Mouse (Mus musculus) hindbrain, embryonic 10.5 days (tissue): ENCODE data around the gene Nap1l5. TPM values are rescaled to one million over a fixed set of nuclear protein-coding genes. Genes with fewer than 3 reads are reported as not detected.

Experiments
- DNase-seq: peaks from one replicate; pipeline ENCODE4 v3.0.0-alpha.2; 2017; ENCODE audit warnings: low spot score
- H3K27ac ChIP-seq: fragments of 300-500 bp; sonication (generic); 2 replicates; pipeline ENCODE4 v1.5.1; 2016; ENCODE audit warnings: mild to moderate bottlenecking, moderate library complexity
- H3K27me3 ChIP-seq: fragments of 300-500 bp; sonication (generic); 2 replicates; pipeline ENCODE4 v1.6.1; 2016; ENCODE audit warnings: mild to moderate bottlenecking; ENCODE audit not compliant: poor library complexity, insufficient read depth, severe bottlenecking
- H3K36me3 ChIP-seq: fragments of 300-500 bp; sonication (generic); 2 replicates; pipeline ENCODE4 v1.6.1; 2016; ENCODE audit warnings: mild to moderate bottlenecking, moderate library complexity
- H3K4me1 ChIP-seq: fragments of 300-500 bp; sonication (generic); replicated peaks from 2 replicates; pipeline ENCODE4 v1.6.1; 2016; ENCODE audit warnings: mild to moderate bottlenecking
- H3K4me3 ChIP-seq: fragments of 300-500 bp; sonication (generic); 2 replicates; pipeline ENCODE4 v1.5.1; 2016; ENCODE audit warnings: mild to moderate bottlenecking, moderate library complexity
- H3K9me3 ChIP-seq: fragments of 300-500 bp; sonication (generic); 2 replicates; pipeline ENCODE4 v1.6.1; 2016; ENCODE audit warnings: mild to moderate bottlenecking, moderate library complexity
- WGBS: fragments of 180-500 bp; shearing (Covaris S2); methylation state at CpG from one replicate; pipeline ENCODE4 v1.1.7; 2016; 5-methylcytosine and 5-hydroxymethylcytosine counted together
- polyA plus RNA-seq: library from polyadenylated mRNA; unstranded; fragments of >200 nt; fragmentation: Nextera tagmentation; extraction: Ambion mirVana; gene quantifications from 2 replicates; pipeline ENCODE4 v1.2.1, GENCODE M21; 2016

The Nap1l5 gene
- polyA plus RNA-seq = 7.5 and 20.1 TPM in 2 replicates

- H3K27ac ChIP-seq = peak within 1 kb of the TSS; percentile 17; the same call in 1 of the 2 replicates
- 52% methylated on average over 34 of the region's 34 CpGs for WGBS
Observed at GRCm38 (mm10) chr6:58906852-58907261, at the start of gene Nap1l5. Gene Nap1l5 (minus strand): TSS chr6:58907076.

GRCm38 (mm10) chr6:58951128-58951992, 44.5 kb upstream of the Nap1l5 start:
- WGBS = 67% methylated on average over 2 of the region's 2 CpGs
- no peaks in the 10 kb centered on the region for H3K27me3 ChIP-seq
- no peak for DNase-seq

More at GRCm38 (mm10) chr6:58906852-58907261, at the start of gene Nap1l5:
- H3K9me3 ChIP-seq = peaks cover 16% of the 10 kb centered on the region
- no peaks in the 10 kb centered on the region for H3K27me3 ChIP-seq
- peak; percentile 49 for DNase-seq
- peak within 1 kb of the TSS; percentile 51 for H3K4me3 ChIP-seq
- peaks cover 14% of the 10 kb centered on the region; the same call in 1 of the 2 replicates for H3K36me3 ChIP-seq
- peaks cover 6% of the 10 kb centered on the region; the same call in 1 of the 2 replicates for H3K4me1 ChIP-seq

DNA sequence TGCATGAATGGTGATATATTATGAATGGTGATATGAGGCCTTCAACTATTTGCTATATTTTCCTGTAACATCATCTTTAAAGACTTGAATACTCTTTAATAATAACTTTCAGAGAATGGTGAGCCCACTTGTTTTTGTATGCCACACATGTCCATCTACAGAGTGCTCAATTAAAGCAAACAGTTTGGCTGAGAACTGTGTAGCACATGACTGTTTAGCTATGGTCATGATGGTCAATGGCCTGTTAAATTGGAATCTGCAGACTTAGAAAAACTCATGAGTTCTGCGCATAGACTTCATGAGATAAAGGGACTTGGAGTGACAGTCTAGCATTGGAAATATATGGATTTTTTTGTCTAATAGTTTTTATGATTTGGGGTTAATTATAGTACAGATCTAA, 43.5 kb upstream of the Nap1l5 start:
- WGBS = 95% methylated on average over 1 of the region's 1 CpGs
- H3K36me3 ChIP-seq = no peaks in the 10 kb centered on the region
- DNase-seq = no peak
- H3K4me3 ChIP-seq = no peak overlapping the region
- H3K4me1 ChIP-seq = no peaks in the 10 kb centered on the region
- no peak overlapping the region for H3K27ac ChIP-seq
- H3K27me3 ChIP-seq = no peaks in the 10 kb centered on the region
- no peaks in the 10 kb centered on the region; the same call in 1 of the 2 replicates for H3K9me3 ChIP-seq

More at GRCm38 (mm10) chr6:58951128-58951992, 44.5 kb upstream of the Nap1l5 start:
- Histone ChIP-seq H3K4me3 (no peak overlapping the region), H3K27ac (no peak overlapping the region), H3K9me3 (no peaks in the 10 kb centered on the region; the same call in 1 of the 2 replicates), H3K36me3 (no peaks in the 10 kb centered on the region), H3K4me1 (no peaks in the 10 kb centered on the region)

- no peak for DNase-seq
- Histone ChIP-seq H3K9me3 (no peaks in the 10 kb centered on the region; the same call in 1 of the 2 replicates), H3K27ac (no peak overlapping the region), H3K4me1 (no peaks in the 10 kb centered on the region), H3K36me3 (no peaks in the 10 kb centered on the region), H3K4me3 (no peak overlapping the region), H3K27me3 (no peaks in the 10 kb centered on the region)
- 81% methylated on average over 4 of the region's 4 CpGs for WGBS
Observed at GRCm38 (mm10) chr6:58946840-58947239, 40.0 kb upstream of the Nap1l5 start.

DNA sequence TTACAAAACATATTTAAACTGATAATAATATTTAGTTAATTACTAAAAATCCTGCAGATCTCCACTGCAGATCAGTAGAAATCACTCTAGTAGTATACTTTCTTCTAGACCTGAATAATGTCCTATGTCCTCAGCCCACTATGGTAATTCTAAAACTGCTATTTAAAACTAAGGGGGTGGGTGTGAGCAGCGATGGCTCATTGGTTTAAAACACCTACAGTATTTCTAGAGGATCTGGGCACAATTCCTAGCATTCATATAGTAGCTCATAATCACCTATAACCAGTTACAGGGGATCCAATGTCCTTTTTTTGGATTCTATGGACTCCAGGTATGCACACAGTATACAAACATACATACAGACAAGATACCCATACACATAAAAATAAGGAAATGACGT, 39.4 kb upstream of the Nap1l5 start:
- 68% methylated on average over 2 of the region's 2 CpGs for WGBS
- Histone ChIP-seq H3K4me3 (no peak overlapping the region), H3K4me1 (no peaks in the 10 kb centered on the region), H3K9me3 (no peaks in the 10 kb centered on the region; the same call in 1 of the 2 replicates), H3K27me3 (no peaks in the 10 kb centered on the region), H3K27ac (no peak overlapping the region), H3K36me3 (no peaks in the 10 kb centered on the region)
- DNase-seq = no peak

DNA sequence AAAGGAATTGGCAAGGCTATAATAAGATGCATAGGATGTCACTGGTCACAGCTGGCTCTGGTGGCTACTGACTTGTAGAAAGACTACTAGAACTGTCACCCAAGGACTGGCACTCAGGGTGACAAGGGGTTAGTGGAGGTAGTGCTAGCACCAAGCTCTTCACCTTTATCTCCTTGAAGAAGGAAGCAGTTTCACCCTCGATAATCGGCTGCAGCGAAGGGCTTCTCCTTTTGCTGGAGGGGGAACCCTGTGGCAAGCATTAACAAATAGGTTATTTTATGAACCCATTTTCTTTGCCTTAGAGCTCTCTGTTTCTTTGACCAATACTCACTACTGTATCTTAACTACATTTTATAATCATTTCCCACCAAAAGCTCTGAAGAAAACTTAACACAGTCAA, 37.1 kb upstream of the Nap1l5 start:
- no peak for DNase-seq
- no peaks in the 10 kb centered on the region for H3K27me3 ChIP-seq
- H3K4me1 ChIP-seq = no peaks in the 10 kb centered on the region
- WGBS = 93% methylated on average over 3 of the region's 3 CpGs
- no peak overlapping the region for H3K27ac ChIP-seq
- H3K4me3 ChIP-seq = no peak overlapping the region
- H3K36me3 ChIP-seq = no peaks in the 10 kb centered on the region
- H3K9me3 ChIP-seq = no peaks in the 10 kb centered on the region; the same call in 1 of the 2 replicates

- no peak for DNase-seq
Observed at GRCm38 (mm10) chr6:58942276-58942675, 35.4 kb upstream of the Nap1l5 start.

GRCm38 (mm10) chr6:58937726-58938125, 30.9 kb upstream of the Nap1l5 start:
- no peak for DNase-seq
- Histone ChIP-seq H3K27me3 (no peaks in the 10 kb centered on the region), H3K9me3 (no peaks in the 10 kb centered on the region), H3K4me3 (no peak overlapping the region), H3K36me3 (no peaks in the 10 kb centered on the region), H3K27ac (no peak overlapping the region), H3K4me1 (peaks cover 16% of the 10 kb centered on the region)

More at GRCm38 (mm10) chr6:58942276-58942675, 35.4 kb upstream of the Nap1l5 start:
- no peaks in the 10 kb centered on the region for H3K36me3 ChIP-seq
- H3K4me3 ChIP-seq = no peak overlapping the region
- H3K27me3 ChIP-seq = no peaks in the 10 kb centered on the region
- no peak overlapping the region for H3K27ac ChIP-seq
- no peaks in the 10 kb centered on the region for H3K4me1 ChIP-seq
- 93% methylated on average over 2 of the region's 2 CpGs for WGBS
- no peaks in the 10 kb centered on the region for H3K9me3 ChIP-seq

DNA sequence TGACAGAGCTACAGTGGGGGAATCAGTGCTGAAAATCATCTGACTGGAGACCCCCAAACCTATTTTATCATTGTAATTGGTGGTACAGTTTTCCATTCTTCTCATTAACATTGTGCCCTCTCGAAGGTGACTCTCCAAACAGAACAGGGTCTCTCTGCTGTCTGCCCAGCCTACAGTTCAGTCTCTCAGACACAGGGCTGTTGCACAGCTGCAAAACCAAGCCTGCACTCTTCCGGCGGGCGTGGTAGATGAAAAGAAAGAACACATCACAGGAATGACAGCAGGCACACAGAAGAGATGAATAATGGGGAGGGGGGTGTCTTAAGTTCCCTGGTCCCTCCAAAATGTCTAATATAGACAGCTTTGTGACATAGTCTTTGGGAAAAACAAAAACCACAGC, 27.3 kb upstream of the Nap1l5 start:
- H3K4me1 ChIP-seq = peaks cover 27% of the 10 kb centered on the region
- no peak overlapping the region for H3K4me3 ChIP-seq
- H3K9me3 ChIP-seq = no peaks in the 10 kb centered on the region
- DNase-seq = no peak
- 41% methylated on average over 4 of the region's 4 CpGs for WGBS
- H3K27ac ChIP-seq = peak overlapping the region; percentile 59; the same call in 1 of the 2 replicates
- no peaks in the 10 kb centered on the region for H3K27me3 ChIP-seq
- H3K36me3 ChIP-seq = no peaks in the 10 kb centered on the region

DNA sequence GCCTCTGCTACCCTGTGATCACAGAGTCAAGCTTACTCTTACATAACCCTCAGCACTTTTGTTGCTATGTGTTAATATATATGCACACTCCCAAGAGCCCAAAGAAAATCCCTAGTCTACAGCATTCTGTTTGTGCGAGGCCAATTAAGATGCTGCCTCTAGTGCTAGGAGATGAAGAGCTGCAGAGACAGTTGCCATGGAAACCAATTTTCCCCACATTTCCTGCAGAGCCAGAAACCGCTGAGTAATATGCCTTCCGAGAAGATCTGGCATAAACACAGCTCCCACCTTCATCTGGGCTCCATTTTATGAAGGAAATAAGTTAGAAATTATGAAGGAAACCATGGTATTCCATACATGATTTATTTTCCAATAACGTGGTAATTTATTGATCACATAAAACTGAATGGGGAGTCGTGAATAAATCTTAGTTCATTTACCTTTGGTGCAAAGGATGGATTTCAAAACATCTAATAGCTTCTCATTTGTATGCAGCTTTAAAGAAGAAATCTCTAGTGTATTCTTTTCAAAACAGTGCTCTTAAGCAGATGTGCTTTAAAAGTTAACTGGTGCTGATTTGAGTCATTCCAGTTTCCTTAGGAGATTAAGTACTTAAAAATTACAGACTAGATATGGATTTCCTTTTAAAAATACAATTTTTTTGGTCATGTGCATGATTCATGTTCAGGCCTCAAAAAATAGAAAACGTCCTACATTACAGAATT, 26.5 kb upstream of the Nap1l5 start:
- no peaks in the 10 kb centered on the region for H3K36me3 ChIP-seq
- no peaks in the 10 kb centered on the region for H3K27me3 ChIP-seq
- DNase-seq = peak; percentile 31
- no peak overlapping the region for H3K27ac ChIP-seq
- H3K9me3 ChIP-seq = no peaks in the 10 kb centered on the region
- 45% methylated on average over 6 of the region's 6 CpGs for WGBS
- H3K4me1 ChIP-seq = peaks cover 27% of the 10 kb centered on the region
- no peak overlapping the region for H3K4me3 ChIP-seq

GRCm38 (mm10) chr6:58932515-58933188, 25.8 kb upstream of the Nap1l5 start:
- Histone ChIP-seq H3K4me3 (no peak overlapping the region), H3K27ac (0 out of 2 replicates have a peak overlapping the region, but pooled peaks have one; percentile 23), H3K36me3 (no peaks in the 10 kb centered on the region), H3K27me3 (no peaks in the 10 kb centered on the region), H3K9me3 (no peaks in the 10 kb centered on the region), H3K4me1 (peaks cover 27% of the 10 kb centered on the region)
- WGBS = 85% methylated on average over 12 of the region's 12 CpGs
- DNase-seq = no peak

DNA sequence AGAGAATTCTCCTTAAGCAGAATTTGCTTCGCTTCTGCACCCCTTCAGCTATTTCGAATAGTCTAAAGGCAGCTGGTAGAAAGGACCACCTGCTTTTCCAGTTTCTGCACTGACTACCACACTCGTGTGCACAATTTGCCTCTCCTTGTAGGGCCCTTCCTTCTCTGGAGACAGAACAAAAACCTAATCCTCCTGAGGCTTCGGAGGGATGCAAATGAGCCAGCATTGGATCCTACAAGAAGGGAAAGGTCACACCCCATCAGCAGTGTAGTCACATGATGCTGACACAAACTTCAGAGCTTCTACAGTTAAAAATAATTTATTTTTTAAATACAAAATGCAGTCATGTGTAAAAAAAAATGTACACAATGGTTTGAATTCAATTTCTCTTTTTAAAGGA, 24.3 kb upstream of the Nap1l5 start:
- Histone ChIP-seq H3K9me3 (no peaks in the 10 kb centered on the region), H3K4me1 (peaks cover 27% of the 10 kb centered on the region), H3K27me3 (no peaks in the 10 kb centered on the region), H3K27ac (no peak overlapping the region), H3K4me3 (no peak overlapping the region), H3K36me3 (no peaks in the 10 kb centered on the region)
- no peak for DNase-seq
- WGBS = 73% methylated on average over 4 of the region's 4 CpGs
